Mouse (Mus musculus): Measurements from ENCODE around the gene Rln1.

Rln1 gene

GRCm38 (mm10) chr19:29334068-29334745 lies at the start of gene Rln1:
Gene Rln1 (minus strand): TSS chr19:29334670.
- no peak for DNase-seq (ENCODE audit: low spot score)

- no peak for DNase-seq (ENCODE audit: low spot score)
These were observed 48.9 kb upstream of the Rln1 start for GRCm38 (mm10) chr19:29383368-29383767.

GRCm38 (mm10) chr19:29379839-29380603 lies 45.6 kb upstream of the Rln1 start:
- no peak for DNase-seq (ENCODE audit: low spot score)

GRCm38 (mm10) chr19:29376382-29376781 lies 41.9 kb upstream of the Rln1 start:
- DNase-seq (ENCODE audit: low spot score), result no peak

GRCm38 (mm10) chr19:29374947-29375346 lies 40.5 kb upstream of the Rln1 start:
- no peak for DNase-seq (ENCODE audit: low spot score)

GRCm38 (mm10) chr19:29373438-29373837 lies 39.0 kb upstream of the Rln1 start:
- DNase-seq (ENCODE audit: low spot score), result no peak

GRCm38 (mm10) chr19:29372621-29373020 lies 38.2 kb upstream of the Rln1 start:
- DNase-seq (ENCODE audit: low spot score), result no peak

- no peak for DNase-seq (ENCODE audit: low spot score)
These were observed 37.7 kb upstream of the Rln1 start for GRCm38 (mm10) chr19:29372138-29372537.

- DNase-seq (ENCODE audit: low spot score), result no peak
These were observed 37.0 kb upstream of the Rln1 start for GRCm38 (mm10) chr19:29371284-29372081.

- DNase-seq (ENCODE audit: low spot score), result no peak
These were observed 36.2 kb upstream of the Rln1 start for GRCm38 (mm10) chr19:29370545-29371283.

- DNase-seq (ENCODE audit: low spot score), result no peak
These were observed 35.6 kb upstream of the Rln1 start for GRCm38 (mm10) chr19:29370112-29370511.

- DNase-seq (ENCODE audit: low spot score), result no peak
These were observed 34.3 kb upstream of the Rln1 start for GRCm38 (mm10) chr19:29368671-29369309.

GRCm38 (mm10) chr19:29368041-29368440 lies 33.6 kb upstream of the Rln1 start:
- DNase-seq (ENCODE audit: low spot score), result no peak

GRCm38 (mm10) chr19:29366969-29367622 lies 32.6 kb upstream of the Rln1 start, which contains the start of the genes Plgrkt and Cd274:
Gene Plgrkt (minus strand): TSS chr19:29367390.
Gene Cd274 (plus strand): TSS chr19:29367455.
- DNase-seq (ENCODE audit: low spot score), result no peak

GRCm38 (mm10) chr19:29366226-29366968 lies 31.9 kb upstream of the Rln1 start:
- DNase-seq (ENCODE audit: low spot score), result no peak

- no peak for DNase-seq (ENCODE audit: low spot score)
These were observed 30.6 kb upstream of the Rln1 start for GRCm38 (mm10) chr19:29365105-29365504.

GRCm38 (mm10) chr19:29364076-29364475 lies 29.6 kb upstream of the Rln1 start:
- DNase-seq (ENCODE audit: low spot score), result no peak

- no peak for DNase-seq (ENCODE audit: low spot score)
These were observed 29.1 kb upstream of the Rln1 start for GRCm38 (mm10) chr19:29363557-29363956.

GRCm38 (mm10) chr19:29362173-29362930 lies 27.9 kb upstream of the Rln1 start:
- no peak for DNase-seq (ENCODE audit: low spot score)

Measured in urinary bladder, postnatal 10 days (tissue).